Mouse (Mus musculus) embryonic fibroblast, embryonic 13.5 days (primary cell): ENCODE data around the gene Myh3.

Experiments used
- CTCF ChIP-seq: IDR thresholded peaks from 2 replicates; pipeline ENCODE4 v1.5.1; 2011; ENCODE audit warnings: mild to moderate bottlenecking, control low read depth, low read length, moderate library complexity, borderline replicate concordance; ENCODE audit not compliant: insufficient read depth
- POLR2A ChIP-seq: IDR thresholded peaks from 2 replicates; pipeline ENCODE4 v1.6.1; 2011; ENCODE audit warnings: low read depth, mild to moderate bottlenecking, control low read depth, low read length, moderate library complexity

DNA sequence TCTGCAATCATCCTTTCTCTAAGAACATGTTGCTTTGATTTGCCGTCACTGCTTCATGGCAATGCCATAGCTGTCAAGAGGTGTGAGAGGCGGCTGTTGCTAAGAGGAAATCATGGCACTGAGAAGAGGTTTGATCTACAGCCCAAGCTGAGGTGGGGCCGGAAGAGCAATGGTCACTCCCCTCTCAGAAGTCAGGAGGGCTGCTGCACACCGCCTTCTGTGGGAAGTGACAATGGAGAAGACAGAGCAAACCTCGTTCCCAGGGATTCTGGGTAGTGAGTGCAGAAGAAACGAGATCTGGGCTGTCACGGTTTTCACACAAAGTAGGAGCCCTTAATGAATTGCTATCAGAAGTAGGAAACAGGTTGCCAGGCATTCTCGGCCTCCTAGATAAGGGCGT lies 25.2 kb downstream of the Myh3 start:
- TF ChIP-seq POLR2A: no peak
- no peak for TF ChIP-seq CTCF
